Mouse (Mus musculus): ENCODE measurements at regions not wholly inside any gene's neighbourhood (a gene's known extent, or its start where the extent isn't known, plus 50 kb on each side); places are given as distances from the start of the nearest gene placed in this dataset.

DNA sequence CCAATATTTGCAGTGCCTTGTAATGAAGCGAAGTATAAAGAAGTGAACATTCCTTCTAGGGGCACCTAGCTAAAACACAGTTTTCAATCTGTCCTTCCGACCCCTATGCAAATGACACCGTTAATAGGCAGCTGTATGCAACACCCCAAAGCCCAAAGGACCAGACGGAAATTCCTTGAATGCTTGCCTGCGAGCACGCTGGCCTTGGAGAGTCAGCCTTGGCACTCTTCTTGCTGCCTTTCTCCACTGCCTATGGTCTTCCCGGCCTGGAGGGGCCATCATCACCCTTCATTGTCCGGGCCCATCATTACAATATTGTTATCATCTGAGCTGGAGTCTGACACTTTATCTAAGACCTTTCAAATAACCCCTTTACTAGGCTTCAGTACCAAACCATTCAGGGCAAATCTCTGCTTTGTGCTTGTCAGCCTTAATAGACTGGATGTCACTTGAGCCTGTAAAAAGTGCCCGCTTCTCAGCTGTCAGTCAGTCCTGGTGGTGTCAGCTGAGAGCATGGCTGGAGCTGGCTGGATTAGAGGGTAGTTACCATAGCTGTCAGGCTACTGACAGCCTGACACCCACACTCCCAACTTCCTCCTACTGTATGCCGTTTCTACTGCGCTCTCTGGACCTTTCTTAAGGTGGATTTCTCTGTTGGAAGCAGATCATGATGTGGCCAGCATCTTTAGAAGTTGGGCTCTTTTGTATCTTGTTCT is 290.6 kb upstream of the Atp5g3 start:
- in situ Hi-C loops (cut with MboI; ENCODE audit: unreplicated experiment in 2 of 2): no loop called here

DNA sequence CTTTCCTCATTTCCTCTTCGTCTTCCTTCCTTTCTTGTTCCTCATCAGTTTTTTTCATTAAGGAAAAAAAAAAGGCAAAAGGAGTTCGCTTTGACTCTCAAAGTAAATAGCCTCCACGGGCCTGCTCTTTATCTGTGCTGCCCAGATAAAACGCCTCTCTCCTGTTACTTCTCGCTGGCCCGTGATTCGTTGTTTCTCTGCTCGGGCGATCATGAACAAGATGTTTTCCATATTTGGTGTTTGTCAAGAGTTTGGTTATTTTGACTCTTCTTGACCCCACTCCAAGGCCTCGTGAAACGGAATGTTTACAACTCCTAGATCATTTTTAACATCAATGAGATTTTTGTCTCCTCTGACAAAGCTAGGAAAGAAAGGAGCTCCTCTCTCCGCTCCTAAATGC is 288.4 kb upstream of the Atp5g3 start:
- in situ Hi-C loops (cut with MboI; ENCODE audit: unreplicated experiment in 2 of 2): no loop called here

DNA sequence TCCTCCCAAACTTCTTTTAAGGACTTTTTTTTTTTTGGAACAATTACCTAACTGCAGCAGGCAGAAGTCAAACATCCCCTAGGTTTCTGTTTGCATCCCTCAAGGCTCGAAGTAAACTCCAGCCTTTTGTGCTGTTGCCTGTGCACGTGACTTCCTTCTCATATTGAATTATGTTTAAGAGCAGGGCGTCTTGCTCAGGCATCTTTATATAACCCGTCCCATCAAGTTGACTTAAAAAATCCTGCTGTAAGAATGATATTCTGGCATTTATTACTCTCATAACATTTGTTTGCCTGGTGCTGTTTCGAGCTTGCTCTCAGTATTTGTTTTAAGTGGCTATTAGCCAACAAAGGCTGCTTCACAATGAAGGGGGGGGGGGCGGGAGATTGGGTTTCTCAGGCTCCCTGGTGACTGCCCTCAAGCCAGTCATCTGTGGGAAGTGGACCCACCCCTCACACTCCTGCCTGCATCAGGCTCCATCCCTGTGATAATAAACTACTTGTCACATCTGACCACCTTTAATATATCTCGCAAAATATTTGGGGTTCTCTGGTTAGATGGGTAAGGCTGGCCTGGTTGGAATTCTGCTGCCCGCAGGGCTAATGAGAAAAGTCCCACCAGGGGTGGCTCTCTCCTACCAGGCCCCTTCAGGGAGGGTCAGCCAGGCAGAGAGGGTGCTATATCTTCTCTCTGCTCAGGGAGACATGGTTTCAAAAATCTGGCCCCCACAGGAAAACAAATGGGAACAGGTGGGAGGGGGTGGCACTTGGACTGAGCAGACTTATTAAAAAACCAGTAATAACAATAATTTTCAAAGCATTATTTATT is 277.1 kb upstream of the Atp5g3 start:
- in situ Hi-C loops (cut with MboI; ENCODE audit: unreplicated experiment in 2 of 2): no loop called here

DNA sequence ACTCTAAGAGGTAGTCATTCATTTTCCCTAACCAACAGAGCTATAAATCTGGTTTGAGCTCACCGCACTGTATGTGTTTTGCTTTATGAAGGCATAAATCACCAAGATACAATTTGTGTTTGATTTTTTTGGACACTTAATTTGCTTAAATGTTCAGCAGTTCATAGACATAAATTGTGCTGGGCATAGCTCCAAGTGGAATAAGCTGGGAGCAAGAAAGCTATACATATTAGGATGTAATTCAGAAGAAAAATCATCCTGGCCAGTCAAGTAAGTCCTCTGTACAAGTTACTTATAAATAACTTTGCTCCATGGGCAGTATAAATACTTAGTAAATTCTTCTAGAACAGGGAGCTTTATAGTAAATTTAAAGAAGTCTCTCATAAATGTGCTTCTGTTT is 267.0 kb upstream of the Atp5g3 start:
- in situ Hi-C loops (cut with MboI; ENCODE audit: unreplicated experiment in 2 of 2): no loop called here

DNA sequence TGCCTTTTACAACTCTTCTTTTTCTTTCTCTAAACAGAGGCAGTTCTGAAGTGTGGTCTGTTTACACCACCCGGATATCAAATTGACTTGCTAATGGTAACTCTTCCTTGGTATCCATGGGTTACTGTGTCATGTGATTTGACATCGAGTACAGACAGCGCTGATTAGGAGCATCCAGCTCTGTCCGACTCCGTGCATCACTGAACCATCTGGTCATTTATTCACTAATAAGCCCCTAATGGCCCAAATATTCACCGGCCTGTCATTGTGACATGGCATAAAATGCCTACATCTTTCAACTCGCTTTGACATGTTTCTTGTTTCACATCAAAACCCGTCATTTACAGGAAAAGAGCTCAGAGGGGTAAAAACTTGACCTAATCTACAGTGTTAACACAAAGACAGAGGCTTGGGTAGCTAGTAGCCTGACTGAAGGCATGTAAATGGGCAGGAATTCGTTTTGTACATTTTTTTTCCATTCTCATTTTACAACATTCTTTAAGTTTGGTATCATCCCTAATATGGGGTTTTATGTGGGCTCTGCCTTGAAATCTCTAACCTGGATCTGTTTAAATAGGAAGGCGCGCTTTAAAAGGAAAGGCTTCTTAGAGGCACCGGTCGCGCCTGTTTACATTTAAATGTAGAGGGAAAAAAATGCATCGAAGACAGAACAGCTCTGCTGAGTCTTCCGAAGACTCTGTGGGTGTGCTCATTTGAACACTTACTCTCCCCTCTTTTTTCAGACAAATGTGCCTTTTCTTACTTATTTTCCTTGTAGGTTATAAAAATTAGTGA is 257.8 kb upstream of the Atp5g3 start:
- in situ Hi-C loops (cut with MboI; ENCODE audit: unreplicated experiment in 2 of 2): no loop called here

DNA sequence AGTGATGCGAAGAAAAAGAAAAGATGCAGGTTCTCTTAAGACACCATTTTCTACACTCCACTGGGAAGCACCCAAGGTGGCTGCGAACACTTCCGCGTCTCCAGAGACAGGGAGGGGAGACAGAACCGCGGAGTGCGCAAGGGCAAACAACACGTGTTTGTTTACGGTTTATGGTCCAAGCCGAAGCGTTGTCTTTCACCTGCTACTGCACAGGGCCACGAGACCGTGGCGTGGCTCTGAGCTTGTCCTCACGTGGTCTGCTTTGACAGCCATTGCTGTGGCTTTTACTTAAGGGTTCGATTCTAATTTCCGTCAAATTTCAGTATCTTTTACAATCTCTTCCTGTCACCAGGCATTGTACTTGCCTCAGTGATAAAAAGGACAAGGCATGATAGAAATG is 257.2 kb upstream of the Atp5g3 start:
- in situ Hi-C loops (cut with MboI; ENCODE audit: unreplicated experiment in 2 of 2): no loop called here

DNA sequence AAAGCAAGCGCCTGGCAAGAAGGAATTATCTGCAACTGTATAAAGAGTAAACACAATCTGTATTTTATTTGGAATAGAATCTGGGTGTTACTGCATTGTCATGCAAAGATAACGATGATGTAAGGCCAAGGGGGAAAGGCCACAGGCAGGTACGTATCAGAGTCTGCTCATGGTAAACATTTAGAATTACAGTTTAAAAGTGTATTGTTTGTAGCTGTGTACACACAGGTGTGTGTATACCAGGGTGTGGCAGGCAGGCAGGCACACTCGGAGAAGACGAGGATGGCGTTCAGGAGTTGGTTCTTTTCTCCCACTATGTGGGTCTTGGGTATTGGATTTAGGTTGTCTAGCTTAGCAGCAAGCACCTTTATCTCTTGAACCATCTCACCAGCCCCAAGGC is 242.9 kb upstream of the Atp5g3 start:
- in situ Hi-C loops (cut with MboI; ENCODE audit: unreplicated experiment in 2 of 2): no loop called here

DNA sequence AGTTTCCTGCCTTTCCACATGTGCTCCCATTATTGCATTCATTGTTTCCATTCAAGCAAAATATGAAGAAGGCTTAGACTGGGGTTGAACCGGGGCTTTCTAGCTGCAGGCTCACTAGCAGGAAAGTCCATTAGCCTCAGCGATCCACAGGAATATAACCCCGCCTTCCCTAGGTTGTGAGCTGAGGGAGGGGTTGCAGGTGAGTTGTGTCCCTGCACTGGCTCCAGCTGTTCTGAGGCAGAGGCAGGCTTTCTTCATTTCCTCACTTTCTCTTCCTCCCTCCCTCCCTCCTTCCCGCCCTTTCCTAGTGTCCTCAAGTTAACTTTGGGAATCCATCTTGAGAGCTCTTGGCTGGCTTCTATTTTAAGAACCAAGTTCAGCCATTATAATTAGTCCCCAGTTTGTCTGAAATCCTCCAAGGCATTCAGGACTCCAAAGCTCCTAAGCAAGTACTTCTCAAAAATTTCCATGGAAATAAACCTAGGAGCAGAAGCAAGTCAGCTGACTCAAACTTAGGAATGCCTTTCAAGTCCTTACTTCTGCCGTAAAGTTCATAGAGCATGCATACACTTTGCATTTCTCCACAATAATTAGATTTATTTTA is 242.2 kb upstream of the Atp5g3 start:
- in situ Hi-C loops (cut with MboI; ENCODE audit: unreplicated experiment in 2 of 2): no loop called here

DNA sequence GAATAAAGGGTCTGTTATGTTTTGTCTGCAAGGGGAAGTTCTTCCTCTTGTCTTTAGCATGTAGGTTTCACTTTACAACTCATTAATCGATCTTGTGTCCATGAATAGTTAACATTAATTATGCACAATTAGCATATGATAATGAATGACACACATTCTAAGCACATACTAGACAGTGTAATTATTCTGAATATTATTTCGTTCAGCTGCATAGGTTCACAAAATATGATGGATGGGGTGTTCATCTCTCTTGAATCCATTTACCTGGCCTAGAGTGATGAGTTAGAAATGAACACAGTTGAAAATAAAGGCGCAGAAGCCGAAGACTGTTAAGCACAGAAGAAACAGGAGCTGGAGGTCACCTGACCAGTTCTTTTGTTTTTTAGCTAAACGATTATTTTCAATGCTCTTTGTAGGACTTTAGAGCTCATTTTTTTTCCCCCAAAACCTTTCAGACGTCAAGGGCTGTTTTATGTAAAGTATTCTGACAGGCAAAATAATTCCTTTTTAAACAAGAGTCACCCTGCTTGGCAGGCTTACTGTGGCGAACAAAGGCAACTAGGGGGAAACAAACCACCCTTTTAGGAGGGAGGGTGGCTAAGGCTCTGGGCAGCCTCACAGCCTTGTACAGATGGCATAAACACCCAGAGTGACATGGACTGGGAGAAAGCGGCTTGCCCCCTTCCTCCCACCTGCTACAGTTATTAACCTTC is 241.6 kb upstream of the Atp5g3 start:
- in situ Hi-C loops (cut with MboI; ENCODE audit: unreplicated experiment in 2 of 2): no loop called here

DNA sequence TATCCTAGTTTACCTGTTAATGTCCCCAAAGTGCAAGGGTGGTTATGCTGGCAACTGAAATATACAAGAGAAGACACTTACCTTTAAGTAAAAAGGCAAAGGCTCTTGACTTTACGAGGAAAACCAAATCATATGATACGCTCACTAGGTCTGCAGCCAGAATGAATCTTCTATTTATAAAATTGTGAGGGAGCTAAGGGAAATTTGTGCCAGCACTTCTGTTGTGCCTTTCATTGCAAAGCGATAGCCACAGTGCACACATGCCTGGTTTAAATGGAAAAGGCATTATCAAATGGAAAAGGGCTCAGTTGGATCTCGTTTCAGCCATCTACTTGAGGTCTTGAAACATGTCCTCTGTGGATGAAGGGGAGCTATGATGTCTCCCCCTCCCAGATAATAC is 236.1 kb upstream of the Atp5g3 start:
- in situ Hi-C loops (cut with MboI; ENCODE audit: unreplicated experiment in 2 of 2): no loop called here

DNA sequence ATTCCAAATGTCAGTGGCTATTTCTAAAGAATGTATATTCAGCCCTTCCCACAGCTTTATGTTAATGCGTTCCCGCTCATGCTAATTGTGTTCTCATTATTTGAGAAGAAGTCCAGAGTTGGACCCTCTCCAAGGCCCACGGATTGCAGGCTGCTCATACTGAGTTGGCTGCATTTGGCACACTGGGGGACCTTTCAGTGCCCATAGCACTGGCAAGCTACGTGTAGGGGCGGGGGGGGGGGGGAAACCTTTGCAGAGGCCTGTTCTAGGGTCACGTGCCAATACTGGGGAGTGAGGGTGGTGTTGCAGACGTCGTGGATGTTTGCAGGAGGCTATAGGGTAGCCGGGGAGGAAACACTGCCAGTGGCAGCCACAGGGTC is 225.5 kb upstream of the Atp5g3 start:
- in situ Hi-C loops (cut with MboI; ENCODE audit: unreplicated experiment in 2 of 2): no loop called here

DNA sequence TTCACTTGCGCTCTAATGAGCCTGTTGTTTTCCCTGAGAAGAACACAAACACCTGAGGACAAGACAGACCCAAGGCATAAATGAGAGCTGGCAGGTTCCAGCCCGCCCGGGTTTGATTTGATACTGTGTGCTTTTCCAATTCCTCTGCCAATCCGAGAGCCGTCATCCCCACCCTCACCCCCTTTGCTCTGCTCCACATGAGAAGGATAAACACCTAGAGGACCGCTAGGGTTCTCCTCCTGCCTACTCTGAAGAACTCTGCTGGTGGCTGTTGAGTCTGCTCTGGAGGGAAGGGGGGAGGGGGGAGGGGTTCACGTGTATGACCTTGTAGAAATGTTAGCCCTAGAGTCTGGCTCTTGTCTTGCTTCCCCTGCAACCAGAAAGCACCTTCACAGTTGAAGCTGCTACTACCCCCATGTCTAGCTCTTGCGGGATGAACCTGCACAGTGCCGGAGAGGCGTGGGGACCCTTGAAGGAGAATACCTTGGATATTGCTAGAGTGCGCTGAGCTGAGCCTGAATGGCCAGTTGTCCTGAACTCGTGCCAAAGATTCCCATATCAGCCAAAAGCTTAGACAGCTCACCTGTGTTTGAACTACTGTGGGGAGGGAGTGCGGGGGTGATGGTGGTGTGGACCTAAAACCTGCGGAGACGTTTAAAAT is 225.0 kb upstream of the Atp5g3 start:
- in situ Hi-C loops (cut with MboI; ENCODE audit: unreplicated experiment in 2 of 2): no loop called here

DNA sequence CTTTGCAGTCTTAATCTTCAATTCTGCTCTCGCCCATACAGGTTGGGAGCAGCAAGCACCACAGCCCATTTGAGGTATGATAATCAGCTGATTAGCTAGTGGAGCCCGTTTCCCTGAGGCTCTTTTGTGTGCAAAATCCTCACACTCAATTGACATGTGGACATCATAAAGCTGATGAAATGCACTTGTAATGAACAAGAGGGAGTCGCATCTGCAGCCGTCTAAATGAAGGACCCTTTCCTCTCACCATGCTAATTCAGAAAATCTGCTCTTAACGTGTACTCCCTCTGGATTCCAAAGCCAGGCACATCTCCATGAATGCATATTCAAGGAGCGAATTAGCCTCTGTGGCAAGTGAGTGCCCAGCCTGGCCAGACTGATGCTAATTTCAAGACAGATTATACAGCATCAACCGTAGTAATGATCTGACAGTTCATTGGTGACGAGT is 219.0 kb upstream of the Atp5g3 start:
- in situ Hi-C loops (cut with MboI; ENCODE audit: unreplicated experiment in 2 of 2): no loop called here

DNA sequence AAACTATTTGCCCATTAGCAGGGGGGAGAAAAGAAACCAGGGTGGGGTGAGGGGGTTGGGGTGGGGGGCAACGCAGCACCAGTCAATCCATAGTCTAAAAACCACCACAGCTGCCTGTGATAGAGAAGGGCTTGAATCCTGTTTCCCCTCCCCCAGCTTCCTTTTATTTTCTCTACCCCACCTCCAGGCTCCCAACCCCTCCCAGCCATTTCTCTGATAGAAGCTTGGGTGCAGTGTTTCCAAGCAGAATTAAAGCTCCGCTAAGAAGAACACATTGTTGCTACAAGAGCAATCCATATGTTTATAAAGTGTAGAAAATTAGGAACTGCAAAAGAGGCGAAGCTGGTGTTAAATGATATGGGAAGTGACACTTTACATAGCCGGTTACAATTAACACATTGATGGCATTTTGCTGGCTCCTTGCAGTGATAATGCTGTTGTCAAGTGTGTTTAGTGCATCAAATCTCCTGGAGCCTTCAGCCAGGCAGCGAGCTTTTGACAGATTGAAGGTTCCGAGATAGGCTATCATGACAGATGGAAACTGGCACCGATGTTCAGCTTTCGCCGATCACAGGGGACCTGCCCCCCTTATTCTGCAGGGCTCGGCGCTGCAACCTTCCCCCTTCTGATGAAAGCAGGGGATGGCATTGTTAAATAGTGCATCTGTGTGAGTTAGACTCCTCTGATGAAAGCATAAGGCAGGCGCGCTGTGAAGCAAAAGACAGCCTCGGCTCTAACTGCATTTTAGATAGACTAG is 217.8 kb upstream of the Atp5g3 start:
- in situ Hi-C loops (cut with MboI; ENCODE audit: unreplicated experiment in 2 of 2): no loop called here

DNA sequence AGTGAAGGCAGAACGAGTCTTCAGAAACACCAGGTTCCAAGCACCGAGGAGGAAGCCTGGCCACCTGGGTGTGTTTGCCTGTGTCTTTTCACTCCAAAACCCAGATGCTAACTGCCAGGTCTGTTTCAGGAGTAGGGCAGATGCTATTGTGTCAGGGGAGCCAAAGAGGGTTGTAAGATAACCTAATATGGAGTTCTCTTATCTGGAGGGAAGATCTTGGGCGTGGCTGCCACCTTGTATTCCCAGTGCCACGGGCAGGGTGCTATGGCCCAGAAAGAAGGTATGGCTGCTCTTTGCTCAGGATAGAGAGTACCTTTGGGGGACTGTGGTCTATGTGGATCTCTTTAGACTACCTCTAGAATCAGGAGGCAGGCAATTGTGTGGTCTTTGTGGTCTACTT is 216.0 kb upstream of the Atp5g3 start:
- in situ Hi-C loops (cut with MboI; ENCODE audit: unreplicated experiment in 2 of 2): no loop called here

DNA sequence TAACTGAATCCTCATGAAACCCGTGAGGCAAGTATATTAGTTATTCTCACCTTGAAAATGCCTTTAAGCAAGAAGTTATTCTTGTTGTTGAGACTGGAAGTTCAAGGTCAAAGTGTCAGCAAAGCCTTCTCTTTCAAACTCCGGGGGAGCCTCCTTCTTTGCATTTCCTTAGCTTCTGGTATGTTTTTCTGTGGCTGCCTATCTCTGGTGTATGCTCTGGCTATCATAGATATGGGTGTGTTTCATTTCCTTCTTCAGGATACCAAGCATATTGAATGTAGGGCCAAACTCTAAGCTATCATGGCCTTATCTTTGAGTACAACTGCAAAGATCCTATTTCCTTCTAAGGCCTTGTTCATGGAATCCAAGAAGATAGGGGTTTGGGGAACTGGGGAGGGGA is 213.1 kb upstream of the Atp5g3 start:
- in situ Hi-C loops (cut with MboI; ENCODE audit: unreplicated experiment in 2 of 2): no loop called here

DNA sequence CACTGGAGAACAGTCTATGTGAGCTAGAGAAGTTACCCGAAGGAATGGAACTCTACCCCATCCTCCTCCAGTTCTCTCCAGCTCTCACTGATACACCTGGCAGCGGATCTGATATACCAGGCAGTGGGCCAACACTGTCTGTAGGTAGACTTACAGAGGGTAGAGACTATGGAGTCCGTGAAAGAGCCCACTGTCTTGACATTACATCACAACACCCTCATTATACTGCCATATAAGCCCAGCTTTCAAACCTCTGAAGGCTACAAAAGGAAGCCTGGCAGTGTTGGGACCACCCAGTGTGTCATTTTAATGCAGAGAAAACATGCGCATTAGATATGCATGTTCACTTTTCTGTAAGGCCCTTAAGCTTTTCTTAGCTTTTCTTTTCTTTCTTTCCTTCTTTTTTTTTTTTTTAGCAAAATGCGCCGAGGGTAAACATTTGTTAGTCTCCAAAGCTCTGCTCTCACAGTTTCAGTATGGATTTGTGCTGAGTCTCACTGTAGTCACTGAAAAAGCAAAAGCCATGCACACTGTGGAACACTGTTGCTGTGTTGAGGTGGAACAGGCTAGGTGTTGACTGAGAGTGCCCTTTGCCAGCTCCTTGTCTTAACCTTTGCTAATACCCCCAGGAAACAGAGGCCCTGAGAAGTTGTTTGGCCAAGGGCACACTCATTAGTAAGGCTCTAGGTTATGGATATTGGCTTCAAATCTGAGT is 212.4 kb upstream of the Atp5g3 start:
- in situ Hi-C loops (cut with MboI; ENCODE audit: unreplicated experiment in 2 of 2): no loop called here

DNA sequence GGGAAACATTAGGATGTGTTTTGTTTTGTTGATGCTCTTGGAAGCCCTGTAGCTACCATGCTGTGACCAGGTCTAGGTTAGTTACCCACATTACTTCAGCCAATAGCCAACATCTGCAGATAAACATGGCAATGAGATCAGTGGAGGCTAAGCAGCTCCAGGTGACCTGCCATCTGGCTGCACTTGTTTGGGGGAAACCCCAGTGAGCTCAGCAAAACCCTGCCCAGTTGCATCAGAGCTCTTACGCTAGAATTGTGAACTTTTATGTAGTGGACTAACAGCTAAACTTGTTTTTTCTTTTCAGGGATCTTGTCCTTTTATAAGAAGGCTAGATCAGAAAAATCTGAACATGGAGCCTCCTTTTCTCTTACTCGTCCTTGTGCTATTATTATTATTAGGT is 211.8 kb upstream of the Atp5g3 start:
- in situ Hi-C loops (cut with MboI; ENCODE audit: unreplicated experiment in 2 of 2): no loop called here

DNA sequence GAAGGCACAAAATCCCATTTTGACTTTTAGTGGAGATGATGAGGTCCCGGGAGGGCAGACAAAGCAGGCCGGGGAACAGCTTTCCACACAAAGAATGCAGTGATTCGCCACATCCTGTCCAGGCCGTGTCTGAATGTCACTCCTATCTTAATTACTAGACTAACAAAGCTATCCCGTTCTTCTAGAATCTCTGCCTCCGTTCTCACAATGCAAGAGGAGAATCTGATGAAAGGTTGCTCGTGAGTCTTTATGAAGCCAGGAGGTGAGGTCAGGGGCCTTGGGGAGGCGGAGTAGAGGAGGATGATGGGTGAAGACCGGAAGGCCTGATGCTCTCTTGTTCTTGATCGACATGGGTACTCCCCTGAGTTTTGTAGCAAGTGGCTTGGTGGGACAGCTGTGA is 208.9 kb upstream of the Atp5g3 start:
- in situ Hi-C loops (cut with MboI; ENCODE audit: unreplicated experiment in 2 of 2): no loop called here

Measured in v-Abl transformed pro-B cells (cell line).